Mouse (Mus musculus) left cerebral cortex, adult 11 months (tissue): Measurements from ENCODE around the gene Tex38.

Experiments used
- DNase-seq: peaks from one replicate; pipeline ENCODE4 v3.0.0; 2022; ENCODE audit warnings: low spot score

The Tex38 gene

DNA sequence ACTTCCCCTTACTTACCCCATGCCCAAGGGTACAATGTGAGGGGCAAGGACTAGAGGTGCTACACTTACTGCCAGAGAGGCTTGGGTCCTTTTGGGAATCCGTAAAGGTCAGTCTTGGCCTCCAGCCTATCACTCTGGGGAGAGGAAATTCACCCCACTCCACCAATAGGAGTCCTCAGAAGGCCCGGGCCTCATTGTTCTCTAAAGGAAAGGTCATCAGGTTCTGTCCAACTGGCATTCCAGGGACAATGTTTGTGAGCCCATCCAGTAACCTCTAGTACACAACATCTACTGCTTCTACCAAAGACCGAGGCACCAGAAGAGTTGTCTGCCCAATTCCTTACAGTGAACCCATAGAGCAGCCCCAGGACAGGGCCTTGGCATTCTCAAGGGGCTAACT is at the start of gene Tex38:
TSS of gene Tex38 (minus strand) at position 101 of the 400 bp plus-strand sequence.
- DNase-seq: no peak

DNA sequence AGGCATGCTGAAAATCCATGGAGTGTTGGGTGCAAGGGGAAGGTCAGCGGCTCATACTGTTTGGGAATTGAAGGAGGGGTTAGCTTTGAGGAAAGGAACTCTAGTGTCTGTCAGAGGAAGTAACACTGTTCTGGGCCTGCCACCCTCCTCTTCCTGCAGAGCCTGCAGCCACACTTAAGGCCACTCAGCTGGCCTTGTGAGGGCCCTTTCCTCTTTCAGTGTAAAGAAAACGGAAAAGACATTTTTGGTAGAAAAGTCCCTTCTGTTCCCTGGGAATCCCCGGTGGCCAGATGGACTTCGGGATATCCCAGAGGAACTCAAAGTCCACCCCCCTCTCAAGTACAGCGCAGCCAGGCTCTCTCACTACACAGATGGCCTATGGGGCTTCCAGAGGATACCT is 49.7 kb upstream of the Tex38 start:
- DNase-seq: no peak

DNA sequence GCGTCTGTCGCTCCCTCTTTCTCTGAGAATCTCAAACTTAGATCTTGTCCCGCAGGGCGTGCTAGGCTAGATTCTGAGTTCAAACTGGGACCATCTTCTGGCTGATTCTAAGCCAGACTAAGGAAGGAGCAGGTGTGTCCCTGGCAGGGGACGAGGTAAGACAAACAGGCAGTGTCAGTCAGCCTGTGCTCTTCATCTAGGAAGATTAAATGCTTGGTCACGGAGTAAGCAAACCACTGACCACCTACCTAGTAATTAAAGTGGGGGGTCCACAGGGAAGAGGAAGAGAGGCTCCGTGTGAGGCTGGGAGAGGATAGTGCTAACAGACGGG is 47.7 kb upstream of the Tex38 start:
- DNase-seq: no peak

DNA sequence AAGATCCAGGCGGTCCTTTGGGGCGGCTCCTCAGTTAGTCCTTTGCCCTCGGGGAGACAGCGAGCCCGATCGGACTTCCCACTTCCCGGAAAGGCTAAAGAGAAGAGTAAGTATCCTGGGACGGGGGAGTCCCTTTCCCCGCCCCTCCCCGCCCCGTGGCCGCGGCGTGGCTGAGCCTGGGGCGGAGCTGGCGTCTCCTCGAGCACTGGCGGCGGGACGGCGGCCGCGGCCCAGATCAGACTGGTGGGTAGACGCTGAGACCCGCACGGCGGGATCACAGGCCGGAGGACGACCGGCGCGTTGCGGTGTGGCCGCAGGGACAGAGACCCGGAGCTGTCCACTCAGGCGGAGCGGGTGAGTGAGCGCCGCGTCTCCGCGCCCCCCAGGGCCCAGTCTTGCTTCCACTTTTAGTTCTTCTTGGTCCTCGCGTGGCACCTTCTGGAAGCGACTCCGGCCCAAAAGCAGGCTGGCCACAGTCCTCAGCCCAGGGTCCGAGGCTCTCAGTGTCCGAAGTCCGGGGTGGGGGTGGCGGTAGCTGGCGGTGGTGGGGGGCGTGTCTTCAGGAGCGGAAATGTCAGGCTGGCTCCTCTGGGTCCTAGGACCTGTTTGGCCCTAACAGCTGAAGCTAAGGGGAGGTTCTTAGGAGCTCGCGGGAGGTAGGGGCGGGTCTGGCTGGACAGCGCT is 47.2 kb upstream of the Tex38 start, which contains the start of gene Mob3c:
TSS of gene Mob3c (plus strand) at position 205 of the 684 bp plus-strand sequence.
- no peak for DNase-seq

DNA sequence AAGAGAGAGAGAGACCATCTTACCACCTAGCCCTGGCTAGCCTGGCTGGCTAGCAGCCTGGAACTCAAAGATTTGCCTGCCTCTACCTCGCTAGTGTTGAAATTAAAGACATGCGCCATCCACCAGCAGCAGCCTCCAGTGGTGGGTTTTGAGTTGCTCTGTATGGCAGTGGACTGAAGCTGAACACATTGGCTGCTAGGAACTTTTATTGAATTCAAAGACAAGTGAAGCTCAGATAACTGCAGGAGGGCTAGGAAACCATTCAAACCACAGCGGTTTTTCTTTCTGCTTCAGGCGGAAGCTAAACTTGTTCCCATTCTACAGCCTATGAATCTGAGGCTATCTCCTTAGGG is 46.7 kb upstream of the Tex38 start:
- no peak for DNase-seq

DNA sequence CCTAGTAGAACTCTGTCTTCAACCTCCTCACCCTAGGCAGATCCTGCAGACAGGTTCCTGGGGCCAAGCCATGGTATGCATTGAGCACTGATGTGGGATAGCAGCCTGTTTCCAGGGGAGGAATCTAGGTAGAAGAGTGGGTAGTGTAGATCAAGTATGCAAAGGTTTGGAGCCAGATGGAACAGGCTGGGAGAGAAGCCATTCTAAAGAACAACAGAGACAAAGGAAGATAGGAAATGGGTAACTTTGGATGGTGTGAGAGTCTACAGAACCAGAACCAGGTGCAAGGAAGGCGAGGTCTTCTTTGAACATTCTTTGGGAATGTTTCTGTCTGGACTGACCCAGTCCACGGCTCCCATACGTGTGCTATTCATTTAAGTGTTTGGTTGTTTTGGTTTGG is 46.2 kb upstream of the Tex38 start:
- DNase-seq: no peak

DNA sequence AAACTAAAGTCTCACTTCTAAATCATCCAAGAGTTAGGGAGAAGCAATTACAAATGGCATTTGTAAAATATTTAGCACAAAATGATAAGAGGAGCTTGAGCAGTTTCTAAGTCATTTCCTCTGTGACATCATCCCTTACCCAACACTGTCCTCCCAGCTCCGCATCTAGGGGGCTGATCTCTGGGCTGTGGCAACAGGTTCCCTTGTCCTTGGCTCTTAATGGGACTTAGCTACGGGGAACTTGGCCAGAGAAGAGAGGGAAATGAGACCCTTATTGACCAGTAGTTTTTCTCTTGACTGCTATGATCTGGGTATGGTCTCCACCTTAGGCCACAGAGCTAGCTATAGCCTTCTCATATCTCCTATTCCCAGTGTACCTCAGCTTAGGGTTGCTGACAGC is 44.5 kb upstream of the Tex38 start:
- no peak for DNase-seq

DNA sequence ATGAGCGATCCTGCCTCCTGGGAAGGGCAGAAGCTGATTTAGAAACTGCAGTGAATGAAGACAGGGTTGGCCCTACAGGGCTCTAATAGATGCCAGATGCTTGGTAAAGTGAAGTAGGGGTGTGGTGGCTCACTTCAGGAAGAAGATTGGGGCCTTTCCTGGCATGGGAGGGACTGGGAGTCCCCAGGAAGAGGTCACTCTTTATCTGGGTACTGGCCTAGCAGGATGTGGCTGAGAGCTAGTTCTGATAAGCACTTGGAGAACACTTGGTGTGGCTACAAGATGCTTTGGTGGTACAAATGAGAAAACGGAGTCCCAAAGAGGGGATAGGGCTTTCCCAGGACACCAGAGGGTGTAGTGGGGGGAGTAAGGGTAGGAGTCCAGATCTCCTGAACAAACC is 43.4 kb upstream of the Tex38 start:
- DNase-seq: no peak

DNA sequence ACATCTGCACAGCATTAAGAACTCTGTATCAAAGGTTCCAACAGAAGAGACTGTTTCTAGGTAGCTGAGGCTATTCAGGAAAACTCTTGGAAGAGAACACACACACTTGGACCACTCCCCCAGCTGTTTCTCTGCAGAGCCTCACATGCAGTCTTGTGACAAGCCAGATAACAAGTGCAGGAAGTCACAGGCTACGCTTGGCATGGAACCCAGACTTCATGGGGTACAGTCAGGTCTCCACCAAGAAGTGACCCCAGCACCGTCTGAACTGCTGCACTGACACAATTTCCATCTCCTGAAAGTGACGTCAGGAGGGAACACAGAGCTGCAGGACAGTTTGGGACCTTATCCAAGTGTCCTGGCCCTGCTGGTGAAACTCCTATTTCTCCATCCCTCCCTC is 41.1 kb upstream of the Tex38 start:
- DNase-seq: no peak

DNA sequence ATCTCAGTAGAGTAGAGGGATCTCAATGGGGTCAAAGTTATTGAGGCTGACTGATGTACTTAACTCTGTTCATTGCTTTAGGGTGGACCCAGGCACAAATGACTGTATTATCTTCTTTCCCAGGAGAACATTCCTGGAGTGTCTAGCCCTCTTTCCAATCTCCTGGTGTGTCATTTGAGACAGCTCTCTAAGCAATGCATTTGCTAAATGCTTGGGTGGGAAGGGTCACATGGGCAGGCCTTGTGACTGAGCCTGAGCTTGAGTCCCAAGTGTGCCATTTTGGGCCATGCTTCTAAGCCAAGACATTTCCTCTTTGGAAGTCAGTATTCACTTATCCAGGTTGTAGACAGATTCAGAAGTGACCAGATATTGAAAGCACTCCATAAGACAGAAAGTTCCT is 40.6 kb upstream of the Tex38 start:
- no peak for DNase-seq

DNA sequence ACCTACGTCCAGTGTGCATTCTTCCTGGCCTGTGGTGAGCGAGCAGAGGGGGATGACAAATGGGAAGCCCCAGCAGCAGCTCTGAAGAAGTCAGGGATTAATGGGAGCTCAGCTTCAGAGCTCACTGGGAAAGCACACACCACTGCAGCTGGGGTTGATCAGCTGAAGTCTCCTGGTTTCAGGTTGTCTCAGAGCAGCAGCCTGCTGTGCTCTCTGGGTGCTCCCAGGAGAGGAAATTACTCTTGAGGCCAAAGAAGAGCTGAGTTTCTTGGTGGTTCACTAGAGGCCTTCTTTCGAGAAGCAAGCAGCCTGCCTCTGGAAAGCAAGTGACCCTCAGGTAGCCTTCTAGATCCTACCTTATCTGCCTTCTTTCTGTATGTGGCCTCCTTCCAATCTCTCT is 40.1 kb upstream of the Tex38 start:
- DNase-seq: no peak

DNA sequence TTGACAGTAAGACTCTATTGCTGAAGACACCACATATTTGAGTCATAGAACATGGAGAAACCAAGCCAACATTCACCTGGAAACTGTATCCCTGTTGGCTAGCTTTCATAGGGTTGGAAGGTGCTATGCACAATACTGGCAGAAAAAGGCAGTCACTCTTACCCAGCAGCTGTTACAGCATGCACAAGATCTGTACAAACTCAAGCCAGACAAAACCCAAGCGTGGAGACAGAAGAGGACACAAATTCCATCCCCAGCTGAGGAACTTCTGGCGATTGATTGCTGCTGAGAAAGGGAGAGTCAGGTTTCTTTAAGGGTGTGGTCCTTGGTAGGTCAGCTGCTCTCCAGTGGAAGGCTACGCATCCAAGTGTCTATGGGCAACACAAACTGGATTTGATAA is 39.4 kb upstream of the Tex38 start:
- no peak for DNase-seq

DNA sequence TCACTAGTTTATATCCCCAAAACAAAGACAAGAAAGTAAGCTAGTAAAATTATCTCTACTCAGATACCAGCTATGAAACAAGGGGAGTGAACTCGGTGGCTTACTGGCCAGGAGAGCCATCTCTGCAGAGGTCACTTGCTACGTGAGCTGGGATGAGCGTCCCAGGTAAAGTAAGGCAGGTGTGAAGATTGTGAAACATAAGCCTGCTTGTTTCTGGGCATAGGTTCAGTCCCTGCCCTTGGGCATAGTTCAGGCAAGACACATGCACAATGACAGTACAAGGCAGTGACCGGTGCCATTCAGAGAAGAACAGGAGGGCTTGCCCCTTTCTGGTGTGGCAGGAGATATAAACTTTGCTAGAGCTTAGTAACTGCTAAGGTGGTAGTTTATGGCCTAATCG is 34.8 kb upstream of the Tex38 start:
- DNase-seq: no peak

DNA sequence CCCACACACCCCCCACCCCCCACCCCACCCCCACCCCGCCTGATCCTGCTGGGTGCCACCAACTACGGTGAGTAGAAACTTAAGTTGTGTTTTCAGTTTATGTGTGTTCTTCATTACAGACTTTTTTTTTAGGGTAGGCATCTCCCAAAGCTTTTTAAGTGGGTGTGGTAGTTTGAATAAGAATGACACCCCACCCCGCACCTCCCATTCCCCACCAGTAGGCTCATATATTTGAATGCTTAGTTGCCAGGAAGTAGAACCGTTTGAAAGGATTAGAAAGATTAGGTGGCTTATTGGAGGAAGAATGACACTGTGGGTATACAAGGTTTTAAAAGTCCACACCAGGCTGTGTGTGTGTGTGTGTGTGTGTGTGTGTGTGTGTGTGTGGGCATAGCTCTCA is 31.5 kb upstream of the Tex38 start:
- no peak for DNase-seq

DNA sequence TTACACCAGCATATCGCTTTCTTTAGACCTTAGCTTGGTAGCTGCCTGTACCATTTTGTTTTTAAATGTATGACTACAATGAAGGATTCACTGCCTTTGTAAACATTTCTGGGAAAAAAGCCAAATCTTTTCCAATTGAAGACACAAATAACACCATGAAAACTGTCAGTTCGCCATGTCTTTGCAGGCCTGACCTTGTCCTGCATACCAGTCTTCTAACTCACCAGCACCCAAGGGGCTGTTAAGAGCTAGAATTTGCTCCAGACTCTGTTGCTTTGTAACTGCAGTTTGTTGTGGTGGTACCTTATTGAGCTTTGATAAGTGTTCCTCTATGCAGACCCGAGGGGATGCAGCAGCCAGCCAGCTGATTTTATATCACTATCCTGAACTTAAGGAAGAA is 19.2 kb upstream of the Tex38 start:
- DNase-seq: no peak

DNA sequence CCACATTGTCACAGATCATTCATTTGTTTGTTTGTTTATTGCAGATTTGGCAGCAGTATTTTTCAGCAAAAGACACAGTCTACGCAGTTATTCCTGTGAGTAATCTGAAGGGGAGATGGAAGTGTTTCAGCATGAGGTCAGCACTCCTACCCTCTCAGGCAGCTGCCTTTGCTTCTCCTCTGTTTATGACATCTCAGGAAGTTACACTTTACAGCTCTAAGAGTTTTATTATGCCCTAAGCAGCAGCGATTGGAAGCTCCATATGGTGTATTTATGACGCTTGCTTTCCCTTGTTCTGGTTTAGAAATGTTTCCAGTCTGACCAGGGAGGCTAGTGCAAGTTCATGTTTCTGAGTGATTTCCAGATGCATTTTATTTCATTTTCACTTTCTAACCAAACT is 14.5 kb upstream of the Tex38 start:
- no peak for DNase-seq

DNA sequence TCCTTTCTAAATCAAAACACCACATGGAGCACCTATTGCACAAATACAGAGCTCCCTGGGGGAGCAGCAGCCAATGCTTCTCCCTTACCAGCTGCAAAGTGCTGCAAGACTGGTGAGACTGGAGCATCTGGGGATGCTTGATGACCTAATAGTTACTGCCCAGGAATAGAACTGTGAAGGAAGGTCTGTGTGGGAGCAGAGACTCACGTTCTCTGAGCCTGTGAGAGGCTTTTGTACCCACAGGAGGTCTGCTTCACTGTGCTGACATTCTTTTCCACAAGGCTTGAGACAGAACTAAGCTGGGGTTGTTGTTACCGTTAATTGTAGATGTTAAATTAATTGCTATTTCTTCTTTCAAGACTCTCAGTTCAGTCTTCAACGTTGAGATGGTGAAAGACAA is 10.0 kb upstream of the Tex38 start:
- peak; percentile 25 for DNase-seq

DNA sequence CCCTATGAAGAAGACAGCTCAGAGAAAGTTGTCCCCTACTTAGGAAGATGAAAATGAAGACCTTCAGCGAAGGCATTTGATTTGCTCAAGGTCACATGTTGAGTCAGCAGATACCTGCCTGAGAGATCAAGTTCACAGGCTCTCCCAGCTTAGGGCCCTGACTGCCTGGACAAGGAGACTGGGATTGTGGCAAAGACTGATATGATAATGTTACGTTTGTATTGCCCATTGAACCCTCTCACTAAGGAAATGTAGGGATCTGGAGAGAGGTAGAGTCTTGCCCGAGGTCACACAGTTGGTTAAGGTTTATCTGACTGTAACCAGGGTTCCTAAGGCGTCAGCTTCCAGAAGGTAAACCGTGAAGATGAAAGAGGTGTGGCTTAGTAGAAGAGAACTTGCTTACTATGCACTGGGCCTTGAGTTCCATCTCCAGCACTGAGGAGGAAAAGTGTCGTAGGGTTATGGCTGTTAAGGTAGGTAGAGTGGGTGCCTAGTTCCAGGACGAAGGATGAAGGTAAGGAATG is 4.8 kb upstream of the Tex38 start:
- no peak for DNase-seq

DNA sequence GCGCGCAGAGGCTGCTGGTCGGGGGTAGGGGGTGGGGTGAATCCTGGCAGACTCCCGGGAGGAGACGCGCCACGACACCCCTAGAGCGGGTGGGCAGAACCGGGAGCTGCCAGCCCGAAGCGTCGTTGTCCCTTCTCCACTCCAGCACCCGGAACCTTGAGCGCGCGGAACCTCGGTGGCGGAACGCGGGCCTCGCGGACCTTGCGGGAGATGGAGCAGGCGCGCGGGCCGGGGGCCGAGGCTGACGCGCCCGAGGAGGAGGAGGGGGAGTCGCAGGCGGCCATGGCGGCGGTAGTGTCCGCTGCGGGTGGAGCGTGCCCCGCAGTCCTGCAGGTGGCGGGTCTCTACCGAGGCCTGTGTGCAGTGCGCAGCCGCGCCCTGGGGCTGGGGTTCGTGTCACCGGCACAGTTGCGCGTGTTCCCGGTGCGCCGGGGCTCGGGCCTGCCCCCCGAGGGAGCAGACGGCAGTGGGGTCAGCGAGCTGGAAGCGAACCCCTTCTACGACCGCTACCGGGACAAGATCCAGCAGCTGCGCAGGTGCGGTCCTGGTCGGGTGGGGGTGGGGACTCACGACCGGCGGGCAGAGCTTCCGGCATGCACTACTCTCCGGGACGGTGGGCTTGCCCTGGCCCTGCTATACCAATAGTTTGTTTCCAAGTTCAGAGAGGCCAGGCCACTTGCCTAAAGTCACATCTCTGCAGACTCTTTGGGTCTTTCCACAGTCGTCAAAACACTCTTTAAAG is 4.1 kb upstream of the Tex38 start, which contains the start of gene Atpaf1:
TSS of gene Atpaf1 (plus strand) at position 44 of the 742 bp plus-strand sequence.
- DNase-seq: peak; percentile 47

DNA sequence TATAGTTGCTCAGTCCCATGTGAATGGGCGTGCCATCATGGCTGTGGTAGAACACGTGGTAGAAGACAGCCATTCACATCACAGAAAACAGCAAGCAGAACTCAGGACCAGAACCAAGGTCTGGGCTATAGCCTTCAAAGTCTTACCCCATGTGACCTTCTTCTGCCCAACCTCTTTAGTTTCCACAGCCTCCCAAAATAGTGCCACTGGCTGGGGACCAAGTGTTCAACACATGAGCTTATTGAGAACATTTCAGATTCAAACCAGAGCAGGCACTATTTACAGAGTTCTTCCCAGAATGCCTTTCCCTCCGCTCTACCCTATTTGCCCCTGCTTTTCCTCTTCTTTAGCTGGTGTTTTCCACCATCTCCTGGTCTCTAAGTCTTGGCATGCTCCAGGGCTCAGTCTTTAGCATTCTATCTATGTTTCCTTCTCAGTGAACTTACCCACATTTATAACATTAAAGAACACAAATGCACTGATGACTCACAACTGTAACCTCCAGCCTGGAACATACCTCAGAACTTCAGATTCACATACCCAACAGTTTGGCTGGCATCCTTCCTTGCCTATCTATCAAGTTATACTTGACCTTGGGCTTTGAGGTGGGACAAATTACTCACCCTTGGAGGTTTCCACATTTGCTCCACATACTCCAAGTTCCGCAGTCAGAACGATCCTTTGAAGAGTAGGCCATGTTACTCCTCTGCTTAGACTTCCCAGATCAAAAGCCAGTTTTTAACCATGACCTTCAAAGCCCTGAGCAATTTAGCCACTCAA is 1.4 kb upstream of the Tex38 start:
- no peak for DNase-seq

DNA sequence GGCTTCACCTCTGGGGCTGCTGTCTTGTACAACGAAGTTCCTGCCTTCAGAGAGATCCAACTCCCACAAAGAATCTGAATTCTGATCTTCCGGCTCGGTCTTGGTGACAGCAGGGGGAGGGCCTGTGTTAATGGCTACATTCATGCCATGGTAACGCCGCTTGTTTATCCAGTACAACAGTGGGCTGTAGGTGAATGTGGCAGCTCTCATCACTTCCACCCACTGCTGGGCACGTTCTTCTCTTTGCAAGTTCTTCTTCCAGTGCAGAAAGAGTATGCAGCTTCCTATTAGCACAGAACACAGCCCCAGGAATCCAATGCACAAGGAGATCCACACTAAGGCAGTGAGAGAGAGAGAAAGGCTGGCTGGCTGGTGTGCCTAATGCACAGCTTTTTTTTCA is 549 bp downstream of the Tex38 start:
- no peak for DNase-seq

DNA sequence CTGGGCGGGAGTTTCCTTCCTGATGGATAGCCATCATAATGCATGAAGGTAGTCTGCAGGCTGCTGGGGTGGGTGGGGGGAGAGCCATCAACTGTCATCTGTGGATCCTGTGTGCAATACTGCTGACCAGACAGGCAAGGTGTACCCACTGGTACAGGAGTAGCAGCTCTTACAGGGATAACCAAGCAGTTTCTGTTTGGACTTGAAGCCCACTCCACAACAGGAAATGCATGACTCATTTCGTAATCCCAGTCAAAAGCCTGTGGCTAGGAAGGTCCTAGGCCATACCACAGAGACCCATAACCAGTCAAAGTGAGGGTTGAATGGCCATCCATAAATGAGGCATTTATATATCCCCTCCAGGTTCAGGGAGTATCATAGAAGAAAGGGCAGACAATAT is 3.2 kb downstream of the Tex38 start:
- no peak for DNase-seq

DNA sequence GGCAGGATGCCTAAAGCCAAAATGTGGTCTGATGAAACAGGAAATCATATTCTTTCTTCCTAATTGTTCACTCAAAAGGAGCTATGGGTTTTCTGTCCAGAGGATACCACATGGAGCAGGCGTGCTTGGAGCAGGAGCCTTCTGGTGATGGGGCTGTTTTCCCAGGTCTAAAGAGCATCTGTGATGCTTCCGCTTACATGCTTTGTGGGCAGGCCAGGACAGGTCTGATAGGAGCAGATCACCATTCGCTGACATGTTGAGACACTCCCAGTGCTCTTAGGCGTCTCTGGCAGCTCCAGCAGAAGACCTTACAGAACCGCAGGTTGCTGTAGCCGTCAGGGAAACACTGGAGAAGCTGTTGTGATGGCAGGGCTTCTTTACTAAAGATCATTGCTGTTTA is 5.8 kb downstream of the Tex38 start:
- no peak for DNase-seq
